In the genomic region with DNA sequence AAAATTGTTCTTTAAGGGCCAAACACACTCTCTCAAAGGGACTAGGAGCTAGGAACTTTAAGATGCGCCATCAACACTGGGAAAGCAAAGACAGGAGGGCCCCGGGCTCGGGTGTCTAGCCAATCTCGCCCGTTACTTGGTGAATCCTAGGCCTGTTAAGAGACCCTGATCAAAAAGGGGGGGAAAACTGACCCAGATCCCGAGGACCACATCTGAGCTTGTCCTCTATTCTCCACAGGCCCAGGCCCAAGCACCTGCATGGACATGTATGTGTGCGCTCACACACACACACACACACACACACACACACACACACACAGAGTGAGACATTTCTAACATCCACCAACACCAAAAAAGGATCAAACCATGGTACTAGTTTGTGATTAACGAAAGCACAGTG, we compare ENCODE assay signal across 8 mouse cellular contexts. TPM values are rescaled to one million over a fixed set of nuclear protein-coding genes. Genes with fewer than 3 reads are reported as not detected.
DNase-seq lines count a peak whose midpoint lies in the region; ATAC-seq and TF ChIP-seq lines count a peak whose summit lies in the region.

No protein-coding gene starts in this region.

- H3K9ac ChIP-seq in heart, embryonic 16.5 days (ENCODE audit: low read length): peak overlapping the region; percentile 13
- no peak overlapping the region for H3K9ac ChIP-seq in forebrain, embryonic 15.5 days (replicated peaks)
- H3K9ac ChIP-seq in liver, embryonic 13.5 days: peak overlapping the region; percentile 100

- intact Hi-C loops in heart, postnatal 10 days (cut with DNase I): no loop called here

- DNase-seq in heart, postnatal 10 days: no peak
- DNase-seq in G1E (ENCODE audit: low spot score): no peak
- no peak for DNase-seq in liver, embryonic 13.5 days
- no peak for DNase-seq in Muller cell, postnatal 12 days (ENCODE audit: inconsistent ontology term)
- DNase-seq in thymus, postnatal 0 days (ENCODE audit: low spot score): no peak
- DNase-seq in ovary, postnatal 36 days (ENCODE audit: low spot score): no peak

- ATAC-seq in heart, embryonic 16.5 days (replicated peaks; ENCODE audit: extremely low read depth, insufficient read depth, low FRiP score): no peak
- ATAC-seq in G1E (ENCODE audit: extremely low read depth, insufficient number of reproducible peaks, low FRiP score, poor library complexity, severe bottlenecking): no peak
- no peak for ATAC-seq in forebrain, embryonic 15.5 days (replicated peaks)
- no peak for ATAC-seq in liver, embryonic 13.5 days (ENCODE audit: low read depth)

- TF ChIP-seq CTCF in G1E (IDR thresholded peaks at IDR 0.05; ENCODE audit: low read depth, low read length): no peak

- peak overlapping the region; percentile 37 for H3K4me3 ChIP-seq in heart, embryonic 16.5 days (ENCODE audit: low read length)
- peak overlapping the region; percentile 54; the same call in 1 of the 2 replicates for H3K4me3 ChIP-seq in G1E (ENCODE audit: low read depth, low read length)
- H3K4me3 ChIP-seq in forebrain, embryonic 15.5 days: peak overlapping the region; percentile 65; the same call in 1 of the 2 replicates
- H3K4me3 ChIP-seq in liver, embryonic 13.5 days (replicated peaks): peak overlapping the region; percentile 98

- H3K4me1 ChIP-seq in heart, embryonic 16.5 days (ENCODE audit: control insufficient read depth, insufficient read depth, low read length): peaks cover 12% of the 10 kb centered on the region
- peaks cover 34% of the 10 kb centered on the region for H3K4me1 ChIP-seq in G1E (ENCODE audit: insufficient read depth, low read depth, low read length)
- peaks cover 15% of the 10 kb centered on the region for H3K4me1 ChIP-seq in forebrain, embryonic 15.5 days
- H3K4me1 ChIP-seq in liver, embryonic 13.5 days (replicated peaks): peaks cover 54% of the 10 kb centered on the region

- H3K9me3 ChIP-seq in heart, embryonic 16.5 days (replicated peaks; ENCODE audit: control insufficient read depth, low read length): no peaks in the 10 kb centered on the region
- no peaks in the 10 kb centered on the region for H3K9me3 ChIP-seq in G1E (replicated peaks)
- no peaks in the 10 kb centered on the region for H3K9me3 ChIP-seq in forebrain, embryonic 15.5 days
- H3K9me3 ChIP-seq in liver, embryonic 13.5 days (replicated peaks): no peaks in the 10 kb centered on the region

- H3K36me3 ChIP-seq in heart, embryonic 16.5 days (ENCODE audit: control insufficient read depth, insufficient read depth): peaks cover 9% of the 10 kb centered on the region
- peaks cover 44% of the 10 kb centered on the region for H3K36me3 ChIP-seq in G1E (replicated peaks)
- H3K36me3 ChIP-seq in forebrain, embryonic 15.5 days: no peaks in the 10 kb centered on the region
- H3K36me3 ChIP-seq in liver, embryonic 13.5 days: peaks cover 55% of the 10 kb centered on the region

- H3K4me2 ChIP-seq in heart, embryonic 16.5 days (ENCODE audit: low read depth, low read length): peak overlapping the region; percentile 51
- peak overlapping the region; percentile 38 for H3K4me2 ChIP-seq in forebrain, embryonic 15.5 days (replicated peaks)
- H3K4me2 ChIP-seq in liver, embryonic 13.5 days: peak overlapping the region; percentile 85

- WGBS in heart, embryonic 16.5 days: 73% methylated on average over 8 of the region's 8 CpGs
- WGBS in forebrain, embryonic 15.5 days: 61% methylated on average over 8 of the region's 8 CpGs
- WGBS in liver, embryonic 13.5 days (ENCODE audit: insufficient replicate concordance): 79% methylated on average over 8 of the region's 8 CpGs

- no peaks in the 10 kb centered on the region for H3K27me3 ChIP-seq in heart, embryonic 16.5 days (ENCODE audit: control insufficient read depth, insufficient read depth, low read length)
- no peaks in the 10 kb centered on the region for H3K27me3 ChIP-seq in G1E (ENCODE audit: insufficient read depth, low read length)
- H3K27me3 ChIP-seq in forebrain, embryonic 15.5 days: no peaks in the 10 kb centered on the region
- H3K27me3 ChIP-seq in liver, embryonic 13.5 days: no peaks in the 10 kb centered on the region

- no peak overlapping the region for H3K27ac ChIP-seq in heart, embryonic 16.5 days (ENCODE audit: low read length)
- H3K27ac ChIP-seq in forebrain, embryonic 15.5 days (replicated peaks): no peak overlapping the region
- H3K27ac ChIP-seq in liver, embryonic 13.5 days: peak overlapping the region; percentile 56; the same call in 1 of the 2 replicates

RNA-seq across cellular contexts. Expression of a gene that starts 2.8 kb away (rescaled TPM):
- 25.1 TPM in 2 replicates for polyA plus RNA-seq in heart, embryonic 16.5 days (2015; fragmentation: Nextera tagmentation; extraction: Ambion mirVana)
- total RNA-seq in heart, postnatal 10 days (2021): 10 to 100 TPM; 33.3 to 39.2 TPM
- total RNA-seq in G1E (2014; fragmentation: Nextera tagmentation) (719 and 924 TPM in 2 replicates), G1E (2017) (209 and 272 TPM in 2 replicates)
- 18.9 and 22.4 TPM in 2 replicates for polyA plus RNA-seq in G1E (2012)
- 18.8 and 22.3 TPM in 2 replicates for polyA plus RNA-seq in forebrain, embryonic 15.5 days (2015; fragmentation: Nextera tagmentation; extraction: Ambion mirVana)
- polyA plus RNA-seq in liver, embryonic 13.5 days (2015; fragmentation: Nextera tagmentation; extraction: Ambion mirVana): 82.1 and 98.7 TPM in 2 replicates
- polyA plus RNA-seq in thymus, postnatal 0 days (2015; fragmentation: Nextera tagmentation; extraction: Ambion mirVana): 47.6 and 52.3 TPM in 2 replicates

Comparison
In these comparisons a context has a peak if more than half of its experiments do, and no peak if none do; other contexts are left out.
1. H3K4me3 ChIP-seq: peak in every context shown above with its lines; median percentile 98 in liver, embryonic 13.5 days; 65 in forebrain, embryonic 15.5 days; 54 in G1E; 37 in heart, embryonic 16.5 days.